In genomic region chr10:36924161-36924560, GRCm38 (mm10) we compare ENCODE assay signal across 34 mouse cellular contexts.
"Had no signal": no experiment of that assay in that cellular context is flagged by ENCODE, and none has a peak within 500 bp of the region (broad histone marks: within the 10 kb centered on the region; RNA-seq: fewer than 3 reads in every experiment).

No protein-coding gene starts in this region.

- H3K4me2 ChIP-seq: heart, embryonic 11.5 days; heart, embryonic 12.5 days; heart, embryonic 13.5 days; heart, embryonic 15.5 days; hindbrain, embryonic 12.5 days; hindbrain, embryonic 13.5 days; hindbrain, embryonic 14.5 days; hindbrain, embryonic 15.5 days; intestine, embryonic 15.5 days; kidney, embryonic 15.5 days had no signal

- H3K27ac ChIP-seq: heart, embryonic 13.5 days; heart, embryonic 15.5 days; hindbrain, embryonic 10.5 days; hindbrain, embryonic 12.5 days; hindbrain, embryonic 13.5 days; hindbrain, embryonic 14.5 days; hindbrain, embryonic 15.5 days; hindbrain, postnatal 0 days; intestine, embryonic 15.5 days; kidney, embryonic 15.5 days; kidney, postnatal 0 days; layer of hippocampus, adult 2 months; left cerebral cortex, adult 2 months had no signal

- H3K9ac ChIP-seq: heart, embryonic 12.5 days; heart, embryonic 13.5 days; heart, embryonic 15.5 days; hindbrain, embryonic 12.5 days; hindbrain, embryonic 13.5 days; hindbrain, embryonic 14.5 days; hindbrain, embryonic 15.5 days; intestine, embryonic 15.5 days; kidney, embryonic 15.5 days had no signal

- DNase-seq: heart, postnatal 10 days; heart, postnatal 14 days; heart, postnatal 36 days; heart, postnatal 4 days; kidney, adult 11 months; kidney, adult 2 months; kidney, adult 8-10 months; kidney, adult 9 months; kidney, postnatal 10 days; kidney, postnatal 14 days; kidney, postnatal 25 days; kidney, postnatal 36 days; kidney, postnatal 4 days; layer of hippocampus, adult 9-11 months; layer of hippocampus, postnatal 36 days had no signal

- H3K9me3 ChIP-seq: heart, embryonic 12.5 days; heart, embryonic 13.5 days; heart, embryonic 15.5 days; hindbrain, embryonic 10.5 days; hindbrain, embryonic 12.5 days; hindbrain, embryonic 13.5 days; hindbrain, embryonic 15.5 days; intestine, embryonic 15.5 days; kidney, embryonic 15.5 days had no signal

- H3K4me1 ChIP-seq: heart, embryonic 12.5 days; heart, embryonic 13.5 days; heart, embryonic 15.5 days; hindbrain, embryonic 10.5 days; hindbrain, embryonic 12.5 days; hindbrain, embryonic 13.5 days; hindbrain, embryonic 15.5 days; intestine, embryonic 15.5 days; kidney, embryonic 15.5 days had no signal

- H3K36me3 ChIP-seq: heart, embryonic 12.5 days; heart, embryonic 13.5 days; heart, embryonic 15.5 days; hindbrain, embryonic 10.5 days; hindbrain, embryonic 12.5 days; hindbrain, embryonic 13.5 days; hindbrain, embryonic 15.5 days; intestine, embryonic 15.5 days; kidney, embryonic 15.5 days had no signal

- H3K4me3 ChIP-seq: heart, embryonic 12.5 days; heart, embryonic 13.5 days; heart, embryonic 15.5 days; hindbrain, embryonic 10.5 days; hindbrain, embryonic 12.5 days; hindbrain, embryonic 13.5 days; hindbrain, embryonic 15.5 days; intestine, embryonic 15.5 days; kidney, embryonic 15.5 days; layer of hippocampus, adult 2 months; left cerebral cortex, adult 2 months had no signal

- ATAC-seq: hindbrain, embryonic 16.5 days; hindbrain, postnatal 0 days; inflammation-experienced regulatory T-cells, adult 6 months; intestine, embryonic 15.5 days; intestine, embryonic 16.5 days; intestine, postnatal 0 days had no signal

- H3K27me3 ChIP-seq: heart, embryonic 12.5 days; heart, embryonic 13.5 days; heart, embryonic 15.5 days; hindbrain, embryonic 12.5 days; hindbrain, embryonic 13.5 days; hindbrain, embryonic 15.5 days; intestine, embryonic 15.5 days; kidney, embryonic 15.5 days had no signal
